Mouse (Mus musculus) hindbrain, embryonic 10.5 days (tissue): Measurements from ENCODE around the gene Exosc3. TPM values are rescaled to one million over a fixed set of nuclear protein-coding genes. Genes with fewer than 3 reads are reported as not detected.
"Not testable (repeated sequence)": the region's sequence is repeated elsewhere in the genome, so short reads cannot be mapped to it uniquely, and the experiment has no call there.

Experiments
- DNase-seq: peaks from one replicate; pipeline ENCODE4 v3.0.0-alpha.2; 2017; ENCODE audit warnings: low spot score
- H3K27ac ChIP-seq: fragments of 300-500 bp; sonication (generic); 2 replicates; pipeline ENCODE4 v1.5.1; 2016; ENCODE audit warnings: mild to moderate bottlenecking, moderate library complexity
- H3K27me3 ChIP-seq: fragments of 300-500 bp; sonication (generic); 2 replicates; pipeline ENCODE4 v1.6.1; 2016; ENCODE audit warnings: mild to moderate bottlenecking; ENCODE audit not compliant: poor library complexity, insufficient read depth, severe bottlenecking
- H3K36me3 ChIP-seq: fragments of 300-500 bp; sonication (generic); 2 replicates; pipeline ENCODE4 v1.6.1; 2016; ENCODE audit warnings: mild to moderate bottlenecking, moderate library complexity
- H3K4me1 ChIP-seq: fragments of 300-500 bp; sonication (generic); replicated peaks from 2 replicates; pipeline ENCODE4 v1.6.1; 2016; ENCODE audit warnings: mild to moderate bottlenecking
- H3K4me3 ChIP-seq: fragments of 300-500 bp; sonication (generic); 2 replicates; pipeline ENCODE4 v1.5.1; 2016; ENCODE audit warnings: mild to moderate bottlenecking, moderate library complexity
- H3K9me3 ChIP-seq: fragments of 300-500 bp; sonication (generic); 2 replicates; pipeline ENCODE4 v1.6.1; 2016; ENCODE audit warnings: mild to moderate bottlenecking, moderate library complexity
- WGBS: fragments of 180-500 bp; shearing (Covaris S2); methylation state at CpG from one replicate; pipeline ENCODE4 v1.1.7; 2016; 5-methylcytosine and 5-hydroxymethylcytosine counted together
- polyA plus RNA-seq: library from polyadenylated mRNA; unstranded; fragments of >200 nt; fragmentation: Nextera tagmentation; extraction: Ambion mirVana; gene quantifications from 2 replicates; pipeline ENCODE4 v1.2.1, GENCODE M21; 2016

The Exosc3 gene
- 92.8 and 111 TPM in 2 replicates for polyA plus RNA-seq

- H3K36me3 ChIP-seq = peaks cover 12% of the 10 kb centered on the region; the same call in 1 of the 2 replicates
- no peaks in the 10 kb centered on the region for H3K27me3 ChIP-seq
- H3K4me1 ChIP-seq = peaks cover 27% of the 10 kb centered on the region
- DNase-seq = no peak
- peak within 1 kb of the TSS; percentile 95 for H3K27ac ChIP-seq
- WGBS = under 1% methylated on average over 76 of the region's 76 CpGs
- H3K4me3 ChIP-seq = peak within 1 kb of the TSS; percentile 96
- no peaks in the 10 kb centered on the region for H3K9me3 ChIP-seq
These were observed at the start of gene Exosc3 for GRCm38 (mm10) chr4:45342286-45343155. Exosc3 (minus strand) TSS chr4:45342732.

DNA sequence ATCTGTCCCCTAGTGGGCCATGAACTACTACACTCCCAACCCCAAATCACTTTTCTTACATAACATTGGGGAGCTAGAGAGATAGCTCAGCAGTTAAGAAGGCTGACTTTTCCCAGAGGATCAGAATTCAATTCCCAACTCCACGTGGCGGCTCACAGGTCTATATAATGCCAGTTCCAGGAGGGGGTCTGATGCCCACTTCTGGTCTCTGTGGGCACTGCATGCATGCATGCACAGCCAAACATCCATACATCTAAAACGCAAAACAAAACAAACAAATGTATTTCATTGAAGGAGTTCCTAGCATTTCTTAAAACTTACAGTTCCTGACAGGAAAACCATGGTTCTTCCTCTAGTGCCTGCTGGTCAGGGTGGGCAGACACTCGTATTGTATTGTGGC, 49.6 kb upstream of the Exosc3 start:
- WGBS = 77% methylated on average over 4 of the region's 4 CpGs
- no peak for DNase-seq

DNA sequence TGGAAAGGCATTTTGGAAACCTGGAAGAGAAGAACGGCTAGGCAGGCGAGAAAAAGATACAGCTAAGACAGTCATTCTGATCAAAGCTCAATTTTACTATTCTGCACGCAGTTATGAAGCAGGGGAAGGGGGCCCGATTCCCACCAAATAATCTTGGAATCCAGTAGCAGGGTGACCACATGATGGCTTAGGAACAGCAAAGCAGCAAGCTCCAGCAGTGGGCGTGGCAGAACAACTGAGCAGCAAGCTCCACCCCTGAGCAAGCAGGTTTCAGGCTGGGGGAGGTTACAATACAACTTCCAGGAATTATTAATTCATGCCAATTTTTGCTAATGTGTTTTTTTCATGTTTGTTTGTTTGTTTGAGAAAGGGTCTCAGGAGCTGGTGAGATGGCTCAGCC, 44.8 kb upstream of the Exosc3 start:
- H3K27me3 ChIP-seq, H3K9me3 ChIP-seq, H3K4me1 ChIP-seq, H3K36me3 ChIP-seq, H3K27ac ChIP-seq, DNase-seq, H3K4me3 ChIP-seq: not testable (repeated sequence)
- 92% methylated on average over 5 of the region's 5 CpGs for WGBS

More for the DNA sequence above, 49.6 kb upstream of the Exosc3 start:
- H3K27ac ChIP-seq = no peak overlapping the region
- no peaks in the 10 kb centered on the region for H3K9me3 ChIP-seq
- H3K4me3 ChIP-seq = no peak overlapping the region
- H3K4me1 ChIP-seq = no peaks in the 10 kb centered on the region
- peaks cover 21% of the 10 kb centered on the region for H3K36me3 ChIP-seq
- H3K27me3 ChIP-seq = no peaks in the 10 kb centered on the region

GRCm38 (mm10) chr4:45382133-45382532, 39.6 kb upstream of the Exosc3 start:
- not testable (repeated sequence) for DNase-seq, H3K36me3 ChIP-seq, H3K4me1 ChIP-seq, H3K27ac ChIP-seq, H3K4me3 ChIP-seq, H3K27me3 ChIP-seq, H3K9me3 ChIP-seq
- 80% methylated on average over 2 of the region's 2 CpGs for WGBS

GRCm38 (mm10) chr4:45380903-45381580, 38.5 kb upstream of the Exosc3 start:
- 92% methylated on average over 10 of the region's 10 CpGs for WGBS
- DNase-seq, H3K27me3 ChIP-seq, H3K4me3 ChIP-seq, H3K27ac ChIP-seq, H3K9me3 ChIP-seq, H3K4me1 ChIP-seq: not testable (repeated sequence)
- H3K36me3 ChIP-seq = peaks cover 16% of the 10 kb centered on the region

DNA sequence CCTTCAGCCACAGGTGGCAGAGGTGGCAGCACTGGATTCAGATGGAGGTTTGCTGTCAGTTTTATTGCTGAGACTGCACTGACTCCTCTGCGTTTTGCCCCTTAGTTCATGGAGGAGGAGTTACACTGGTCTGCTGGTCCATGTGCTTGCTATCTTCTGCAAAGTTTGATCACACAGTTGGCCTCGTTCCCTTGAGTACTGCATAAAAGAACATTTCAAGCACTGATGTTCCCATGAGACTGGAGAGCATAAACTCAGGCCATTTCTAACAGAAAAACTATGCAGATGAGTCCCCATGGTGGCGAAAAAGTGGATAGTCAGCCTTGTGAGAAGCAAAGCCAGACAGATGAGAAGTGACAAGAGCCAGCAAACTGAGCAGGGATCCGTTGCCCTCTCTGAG, 34.0 kb upstream of the Exosc3 start:
- Histone ChIP-seq H3K36me3 (peaks cover 58% of the 10 kb centered on the region), H3K4me3 (no peak overlapping the region), H3K9me3 (no peaks in the 10 kb centered on the region), H3K27ac (no peak overlapping the region), H3K4me1 (no peaks in the 10 kb centered on the region), H3K27me3 (no peaks in the 10 kb centered on the region)
- 89% methylated on average over 4 of the region's 4 CpGs for WGBS
- DNase-seq = no peak

GRCm38 (mm10) chr4:45374879-45375278, 32.3 kb upstream of the Exosc3 start:
- no peak for DNase-seq
- 91% methylated on average over 5 of the region's 5 CpGs for WGBS
- H3K27me3 ChIP-seq = no peaks in the 10 kb centered on the region
- no peak overlapping the region for H3K27ac ChIP-seq
- no peak overlapping the region for H3K4me3 ChIP-seq
- peaks cover 75% of the 10 kb centered on the region for H3K36me3 ChIP-seq
- H3K9me3 ChIP-seq = no peaks in the 10 kb centered on the region
- H3K4me1 ChIP-seq = no peaks in the 10 kb centered on the region

GRCm38 (mm10) chr4:45371261-45371660, 28.7 kb upstream of the Exosc3 start:
- Histone ChIP-seq H3K27me3 (no peaks in the 10 kb centered on the region), H3K9me3 (no peaks in the 10 kb centered on the region), H3K4me3 (no peak overlapping the region), H3K36me3 (peaks cover 71% of the 10 kb centered on the region), H3K4me1 (no peaks in the 10 kb centered on the region), H3K27ac (no peak overlapping the region)
- no peak for DNase-seq
- 85% methylated on average over 3 of the region's 3 CpGs for WGBS

DNA sequence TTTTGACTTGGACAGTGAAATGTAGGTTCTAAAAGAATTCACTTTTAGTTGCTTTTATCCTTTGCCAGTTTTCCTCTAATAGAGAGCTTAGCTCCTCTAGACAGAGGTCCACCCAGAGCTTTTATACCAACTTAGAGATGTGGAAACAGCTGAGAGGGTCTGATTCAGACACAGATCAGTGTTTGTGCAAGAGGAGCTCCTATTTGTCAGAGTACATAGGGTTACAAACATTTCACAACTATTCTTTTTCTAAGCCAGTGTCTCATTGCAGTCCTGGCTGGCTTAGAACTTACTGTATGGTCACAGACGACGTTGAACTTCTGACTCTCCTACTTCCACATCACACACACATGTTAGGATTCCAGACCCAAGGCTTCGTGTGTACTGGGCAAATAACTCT, 14.1 kb upstream of the Exosc3 start:
- H3K4me1 ChIP-seq = no peaks in the 10 kb centered on the region
- no peak for DNase-seq
- peaks cover 38% of the 10 kb centered on the region for H3K36me3 ChIP-seq
- H3K27me3 ChIP-seq = no peaks in the 10 kb centered on the region
- no peaks in the 10 kb centered on the region for H3K9me3 ChIP-seq
- WGBS = 91% methylated on average over 3 of the region's 3 CpGs
- no peak overlapping the region for H3K4me3 ChIP-seq
- no peak overlapping the region for H3K27ac ChIP-seq

- peak within 1 kb of the TSS; percentile 96 for H3K4me3 ChIP-seq
- H3K9me3 ChIP-seq = no peaks in the 10 kb centered on the region
- H3K4me1 ChIP-seq = peaks cover 27% of the 10 kb centered on the region
- H3K27ac ChIP-seq = peak within 1 kb of the TSS; percentile 95
- DNase-seq = peak; percentile 96
- WGBS = 3% methylated on average over 33 of the region's 42 CpGs
- H3K27me3 ChIP-seq = no peaks in the 10 kb centered on the region
- peaks cover 9% of the 10 kb centered on the region; the same call in 1 of the 2 replicates for H3K36me3 ChIP-seq
These were observed 773 bp downstream of the Exosc3 start, which contains the start of gene Dcaf10 for GRCm38 (mm10) chr4:45341669-45342249. Dcaf10 (plus strand) TSS chr4:45342101.

- H3K36me3 ChIP-seq = peaks cover 7% of the 10 kb centered on the region; the same call in 1 of the 2 replicates
These were observed 1.3 kb downstream of the Exosc3 start for GRCm38 (mm10) chr4:45341226-45341625.

GRCm38 (mm10) chr4:45332466-45332865, 10.1 kb downstream of the Exosc3 start:
- 68% methylated on average over 3 of the region's 3 CpGs for WGBS
- H3K27me3 ChIP-seq = no peaks in the 10 kb centered on the region
- H3K4me1 ChIP-seq = no peaks in the 10 kb centered on the region
- no peaks in the 10 kb centered on the region for H3K36me3 ChIP-seq
- no peak overlapping the region for H3K27ac ChIP-seq
- no peak overlapping the region for H3K4me3 ChIP-seq
- no peak for DNase-seq
- 0 out of 2 replicates have a peak, but pooled peaks cover 4% of the 10 kb centered on the region for H3K9me3 ChIP-seq

More at GRCm38 (mm10) chr4:45341226-45341625, 1.3 kb downstream of the Exosc3 start:
- Histone ChIP-seq H3K4me3 (peak overlapping the region; percentile 96), H3K9me3 (no peaks in the 10 kb centered on the region), H3K27me3 (no peaks in the 10 kb centered on the region), H3K27ac (peak overlapping the region; percentile 95), H3K4me1 (peaks cover 27% of the 10 kb centered on the region)
- 62% methylated on average over 9 of the region's 9 CpGs for whole genome bisulfite sequencing
- DNase-seq = no peak
